Mouse (Mus musculus) gastrocnemius, postnatal 10 days (tissue): Measurements from ENCODE around the gene Gm10409. TPM values are rescaled to one million over a fixed set of nuclear protein-coding genes. Genes with fewer than 3 reads are reported as not detected.
"Not testable (repeated sequence)": the region's sequence is repeated elsewhere in the genome, so short reads cannot be mapped to it uniquely, and the experiment has no call there.

ENCODE experiments used
- DNase-seq: peaks from one replicate; pipeline ENCODE4 v3.0.0; 2021; ENCODE audit warnings: mixed read lengths
- long read RNA-seq, 2 experiments: library from polyadenylated mRNA; stranded (forward); transcript quantifications; one replicate each; pipeline ENCODE4 v2.0.0; 2021
- total RNA-seq, 2 experiments: library from RNA; stranded (reverse); gene quantifications; 2 replicates each; pipeline ENCODE4 v1.2.3; 2021

Gm10409 gene
- total RNA-seq = 1 to 10 TPM in 1 of 2 experiments, under 1 TPM in 1; 0.87 to 1.3 TPM
- long read RNA-seq, experiment 1 = 0 reads
- long read RNA-seq, experiment 2 = 0 reads

GRCm38 (mm10) chr14:3412314-3412713 lies at the start of gene Gm10409:
TSS of gene Gm10409 (plus strand) at chr14:3412614.
- DNase-seq = not testable (repeated sequence)

DNA sequence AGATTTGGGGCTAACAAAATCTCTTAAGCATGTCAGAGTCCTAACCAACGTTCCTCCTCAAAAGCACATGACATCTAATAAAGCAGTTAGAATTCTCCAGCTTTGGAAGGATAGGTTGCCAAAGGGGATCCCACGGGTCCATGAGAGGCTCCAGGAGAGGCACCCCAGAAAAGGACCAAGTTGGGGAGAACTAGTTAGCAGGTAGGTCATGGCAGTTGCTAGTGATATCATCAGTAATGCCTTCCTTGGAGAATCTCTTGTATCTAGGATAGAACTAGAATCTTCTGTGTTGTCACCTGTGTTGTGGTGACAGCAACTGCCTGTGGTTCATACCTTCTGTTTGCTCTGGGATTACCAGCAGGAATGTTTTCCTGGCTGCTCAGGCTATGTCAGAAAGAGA lies 17.6 kb upstream of the Gm10409 start, which contains the start of gene Gm10413:
Gm10413 (plus strand) TSS at position 301 of the 400 bp plus-strand sequence.
- DNase-seq = not testable (repeated sequence)

DNA sequence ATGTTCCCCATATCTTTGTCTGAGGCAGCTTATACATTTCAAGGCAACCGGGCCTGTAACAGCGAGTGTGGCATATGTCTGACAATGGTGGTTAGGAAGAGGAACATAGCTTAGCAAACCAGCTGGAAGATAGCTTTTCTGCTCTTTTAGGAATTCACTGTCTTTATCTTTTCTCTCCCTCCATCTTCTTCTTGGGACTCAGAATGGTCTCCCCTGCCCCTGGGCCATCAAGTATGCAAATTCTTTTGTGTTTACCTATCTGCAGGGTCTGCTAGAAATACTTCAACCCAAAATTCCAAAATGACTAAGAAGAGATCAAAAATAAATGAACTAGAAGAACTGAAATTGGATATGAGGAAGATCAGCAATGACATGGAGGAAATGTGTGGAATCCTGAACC lies 15.4 kb downstream of the Gm10409 start, which contains the start of gene Gm3005:
Gm3005 (plus strand) TSS at position 301 of the 400 bp plus-strand sequence.
- DNase-seq = not testable (repeated sequence)

DNA sequence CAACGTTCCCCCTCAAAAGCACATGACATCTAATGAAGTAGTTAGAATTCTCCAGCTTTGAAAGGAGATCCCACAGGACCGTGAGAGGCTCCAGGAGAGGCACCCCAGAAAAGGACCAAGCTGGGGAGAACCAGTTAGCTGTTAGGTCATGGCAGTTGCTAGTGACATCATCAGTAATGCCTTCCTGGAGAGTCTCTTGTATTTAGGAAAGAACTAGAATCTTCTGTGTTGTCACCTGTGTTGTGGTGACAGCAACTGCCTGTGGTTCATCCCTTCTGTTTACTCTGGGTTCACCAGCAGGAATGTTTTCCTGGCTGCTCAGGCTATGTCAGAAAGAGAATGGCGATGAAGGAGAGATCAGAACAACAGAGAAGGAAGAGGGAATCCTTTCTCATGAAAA lies 36.7 kb downstream of the Gm10409 start, which contains the start of gene Gm10408:
Gm10408 (plus strand) TSS at position 301 of the 400 bp plus-strand sequence.
- not testable (repeated sequence) for DNase-seq

Other genes starting within 250 kb of the Gm10409 start
- not detected for gene Gm5795, start 224.4 kb upstream of the Gm10409 start, total RNA-seq
- 1 to 10 TPM; 2.3 to 3.1 TPM for gene D830030K20Rik, start 204.1 kb upstream of the Gm10409 start, total RNA-seq
- gene Gm2956, start 80.0 kb upstream of the Gm10409 start, total RNA-seq = under 1 TPM in 1 of 2 experiments, not detected in 1; 0.14 TPM
- gene Gm10413, start 17.5 kb upstream of the Gm10409 start, total RNA-seq = not detected
- not detected for gene Gm3005, start 15.5 kb downstream of the Gm10409 start, total RNA-seq
- not detected for gene Gm10408, start 36.8 kb downstream of the Gm10409 start, total RNA-seq
- not detected for gene Gm3012, start 221.9 kb downstream of the Gm10409 start, total RNA-seq
- 1 to 10 TPM in 1 of 2 experiments, under 1 TPM in 1; 0.87 to 1.3 TPM for gene Gm3020, start 239.4 kb downstream of the Gm10409 start, total RNA-seq